Mouse (Mus musculus) cerebellum, adult 11-12 months (tissue): Measurements from ENCODE around the gene Maip1.
A peak's percentile ranks its signal among the peaks of the same experiment; 100 is the strongest.

ENCODE experiments used
- DNase-seq: peaks from one replicate; pipeline ENCODE4 v3.0.0; 2022

Gene Maip1

DNA sequence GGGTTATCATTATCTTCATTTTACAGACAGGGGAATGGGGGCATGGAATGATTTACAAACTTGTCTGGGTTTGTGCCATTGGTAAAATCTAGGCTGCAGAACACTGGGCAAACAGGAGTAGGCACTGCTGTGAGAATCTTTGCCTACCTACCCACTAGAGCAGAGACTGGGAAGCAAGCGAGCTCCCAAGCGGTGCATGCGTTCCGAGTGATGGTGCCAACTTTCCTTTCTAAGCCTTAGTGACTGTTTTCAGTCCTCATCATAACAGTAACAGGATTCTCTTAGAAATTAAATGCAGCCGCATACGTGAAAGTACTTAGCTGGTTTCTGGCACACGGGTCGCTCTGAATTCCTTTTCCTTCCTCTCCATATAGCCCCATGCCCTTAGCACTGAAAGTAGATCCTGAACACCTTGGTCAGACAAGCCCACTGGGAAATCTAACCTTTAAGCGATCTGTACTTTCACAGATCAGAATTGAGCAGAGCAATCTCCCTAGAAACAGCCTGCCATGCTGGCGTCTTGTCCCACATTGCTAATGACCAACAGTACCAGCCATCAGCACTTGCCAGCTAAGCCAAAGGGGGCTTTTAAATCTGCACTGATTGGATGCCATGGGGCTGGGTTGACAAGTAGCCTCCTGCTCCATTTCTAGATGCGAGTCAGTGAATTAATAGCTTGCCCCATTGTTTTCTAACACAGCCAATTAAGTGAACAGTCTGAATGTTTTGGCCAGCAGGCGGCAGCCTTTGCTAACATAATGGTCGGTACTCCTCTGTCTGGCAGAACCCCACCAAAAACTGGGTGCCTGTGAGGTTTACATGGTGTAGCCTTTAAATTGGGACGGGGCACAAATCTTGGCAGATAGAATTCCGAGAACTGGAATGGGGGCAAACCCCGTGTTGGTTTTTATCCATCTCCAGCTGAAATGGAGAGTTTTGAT is 22.5 kb downstream of the Maip1 start:
- peak; percentile 54 for DNase-seq

DNA sequence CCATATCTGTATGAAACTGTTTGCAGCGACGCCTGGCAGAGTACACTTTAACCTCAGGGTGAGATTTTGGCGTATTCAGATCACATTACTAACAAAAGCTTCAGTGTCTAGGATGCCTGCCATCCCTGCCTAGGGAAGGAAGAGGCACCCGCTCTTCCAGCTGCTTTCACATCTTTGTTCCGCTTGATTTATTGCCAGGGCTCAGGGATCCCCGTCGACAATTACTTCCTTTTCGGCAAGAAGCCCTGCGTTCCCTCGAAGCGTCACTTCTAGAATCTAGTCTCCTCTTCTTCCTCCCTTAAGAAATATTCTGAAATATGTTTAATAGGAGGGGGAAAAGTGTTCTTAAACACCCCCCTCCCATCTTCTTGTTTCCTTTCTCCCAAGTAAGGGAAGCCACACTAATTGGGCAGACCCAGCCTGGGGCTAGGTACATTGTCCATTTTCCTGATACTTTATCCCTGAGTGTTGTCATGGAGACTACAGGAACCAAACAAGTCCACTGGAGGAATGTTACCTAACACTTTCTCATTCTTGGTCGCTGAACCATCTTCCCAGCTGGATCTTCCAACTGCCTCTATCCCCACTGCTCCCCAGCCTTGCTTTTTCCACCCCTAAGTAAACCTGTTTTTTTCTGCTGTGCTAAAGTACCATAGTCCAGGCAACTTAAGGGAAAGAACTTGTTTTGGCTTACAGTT is 23.8 kb downstream of the Maip1 start:
- DNase-seq: no peak

DNA sequence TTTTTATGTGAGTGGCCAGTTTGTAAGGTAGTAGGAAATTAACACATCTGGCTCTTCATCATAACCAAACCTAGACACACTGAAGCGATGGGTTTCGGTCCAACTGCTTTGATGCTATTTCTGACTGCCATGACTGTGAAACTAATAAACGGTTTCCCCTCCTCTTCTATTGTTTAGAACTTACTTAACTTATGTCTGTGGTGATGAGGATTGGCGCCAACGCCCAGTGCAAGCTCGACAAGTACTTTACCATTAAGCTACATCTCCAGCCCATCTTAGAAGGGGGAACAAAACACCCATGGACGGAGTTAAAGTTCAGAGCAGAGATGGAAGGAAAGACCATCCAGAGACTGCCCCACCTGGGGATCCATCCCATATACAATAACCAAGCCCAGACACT is 27.0 kb downstream of the Maip1 start:
- no peak for DNase-seq

- DNase-seq: no peak
These were observed 30.3 kb downstream of the Maip1 start for GRCm38 (mm10) chr1:57436408-57436807.

DNA sequence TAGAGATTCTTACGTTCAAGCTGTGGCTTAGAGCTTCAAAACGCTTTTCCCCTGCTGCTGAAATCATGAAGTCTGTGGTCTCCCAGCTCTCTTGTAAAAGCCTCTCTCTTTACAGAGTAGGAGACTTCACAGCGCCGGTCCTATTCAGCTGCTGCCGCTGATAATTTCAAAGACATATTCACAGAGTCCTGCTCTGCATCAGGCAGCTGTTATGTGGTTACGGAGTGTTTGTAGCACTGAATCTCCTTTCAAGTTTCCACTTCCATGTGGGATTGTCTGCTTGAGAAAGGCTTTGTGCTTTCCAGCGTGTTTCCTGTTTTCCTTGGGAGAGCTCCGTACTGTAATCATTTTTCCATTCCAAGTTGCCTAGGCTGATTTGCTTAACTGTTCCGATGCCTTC is 30.8 kb downstream of the Maip1 start:
- no peak for DNase-seq

- no peak for DNase-seq
These were observed 32.9 kb downstream of the Maip1 start for GRCm38 (mm10) chr1:57439026-57439425.

DNA sequence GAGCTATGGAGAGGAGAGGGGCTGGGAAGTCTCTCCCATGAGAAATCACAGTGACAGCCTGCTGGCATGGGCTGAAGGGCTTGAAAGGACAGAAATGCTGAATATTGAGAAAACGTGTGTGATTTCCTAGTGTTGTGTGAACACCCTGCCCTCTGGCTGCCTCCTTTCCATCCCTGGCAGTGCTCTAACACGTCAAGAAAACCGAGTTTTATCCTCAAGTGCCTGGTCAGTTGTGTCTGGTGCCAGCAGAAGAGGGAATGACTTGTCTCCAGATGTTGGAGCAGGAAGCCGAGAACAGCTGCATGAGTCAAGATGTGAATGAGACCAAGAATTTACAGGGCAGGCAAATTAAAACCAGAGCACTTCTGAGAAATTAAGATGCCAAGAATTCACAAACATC is 34.6 kb downstream of the Maip1 start:
- no peak for DNase-seq

GRCm38 (mm10) chr1:57445679-57446078 is 39.6 kb downstream of the Maip1 start:
- no peak for DNase-seq

GRCm38 (mm10) chr1:57450241-57450640 is 44.1 kb downstream of the Maip1 start:
- DNase-seq: no peak

- DNase-seq: no peak
These were observed 54.3 kb downstream of the Maip1 start for GRCm38 (mm10) chr1:57460305-57460940.
